Mouse (Mus musculus): ENCODE measurements around the gene 3425401B19Rik. TPM values are rescaled to one million over a fixed set of nuclear protein-coding genes. Genes with fewer than 3 reads are reported as not detected.

3425401B19Rik gene
- total and polyA plus RNA-seq, 3 experiments, result not detected

- no peak for TF ChIP-seq USF1 (IDR thresholded peaks at IDR 0.05; ENCODE audit: low read depth, low read length)
- no peak for TF ChIP-seq UBTF (IDR thresholded peaks at IDR 0.05; ENCODE audit: borderline replicate concordance, insufficient read depth, low read depth, low read length)
- TF ChIP-seq GATA1 (IDR thresholded peaks at IDR 0.05; ENCODE audit: low read depth, low read length), result no peak
- TF ChIP-seq MXI1 (IDR thresholded peaks at IDR 0.05; ENCODE audit: low read depth, low read length), result no peak
- no peak for TF ChIP-seq POLR2AphosphoS2 (IDR thresholded peaks at IDR 0.05; ENCODE audit: low read length)
- no peak for TF ChIP-seq TAL1 (IDR thresholded peaks at IDR 0.05; ENCODE audit: low read length)
- no peak for TF ChIP-seq NRF1 (IDR thresholded peaks at IDR 0.05; ENCODE audit: insufficient read depth, low read depth, low read length, poor library complexity, severe bottlenecking)
- TF ChIP-seq BHLHE40 (IDR thresholded peaks at IDR 0.05; ENCODE audit: borderline replicate concordance, low read depth, low read length), result no peak
Observed at GRCm38 (mm10) chr14:32609392-32609791, 75.7 kb downstream of the 3425401B19Rik start (continued).

Other genes starting within 250 kb of the 3425401B19Rik start
- not detected in 2 replicates for gene Slc18a3, start 220.4 kb downstream of the 3425401B19Rik start, total RNA-seq (2012; rRNA removed)
- gene Slc18a3, start 220.4 kb downstream of the 3425401B19Rik start, polyA plus RNA-seq (2012; ENCODE audit: insufficient read depth in 1 of 2, insufficient read length in 2 of 2, low read depth in 1 of 2, low replicate concordance in 2 of 2, missing spikeins in 1 of 2), result not detected
- not detected in 2 replicates for gene Chat, start 219.3 kb downstream of the 3425401B19Rik start, total RNA-seq (2012; rRNA removed)
- not detected for gene Chat, start 219.3 kb downstream of the 3425401B19Rik start, polyA plus RNA-seq (2012; ENCODE audit: insufficient read depth in 1 of 2, insufficient read length in 2 of 2, low read depth in 1 of 2, low replicate concordance in 2 of 2, missing spikeins in 1 of 2)
- 12.5 and 15.1 TPM in 2 replicates for gene Ercc6, start 171.8 kb downstream of the 3425401B19Rik start, total RNA-seq (2012; rRNA removed)
- gene Ercc6, start 171.8 kb downstream of the 3425401B19Rik start, polyA plus RNA-seq (2012; ENCODE audit: insufficient read depth in 1 of 2, insufficient read length in 2 of 2, low read depth in 1 of 2, low replicate concordance in 2 of 2, missing spikeins in 1 of 2), result 100 to 1,000 TPM in 1 of 2 experiments, 10 to 100 TPM in 1; 15.4 to 186 TPM
- gene Prrxl1, start 85.9 kb downstream of the 3425401B19Rik start, total RNA-seq (2012; rRNA removed), result not detected in 2 replicates
- gene Prrxl1, start 85.9 kb downstream of the 3425401B19Rik start, polyA plus RNA-seq (2012; ENCODE audit: insufficient read depth in 1 of 2, insufficient read length in 2 of 2, low read depth in 1 of 2, low replicate concordance in 2 of 2, missing spikeins in 1 of 2), result not detected
- gene Tmem273, start 100.7 kb upstream of the 3425401B19Rik start, total RNA-seq (2012; rRNA removed), result not detected in 2 replicates
- not detected for gene Tmem273, start 100.7 kb upstream of the 3425401B19Rik start, polyA plus RNA-seq (2012; ENCODE audit: insufficient read depth in 1 of 2, insufficient read length in 2 of 2, low read depth in 1 of 2, low replicate concordance in 2 of 2, missing spikeins in 1 of 2)
- not detected in 2 replicates for gene Fam170b, start 148.7 kb upstream of the 3425401B19Rik start, total RNA-seq (2012; rRNA removed)
- gene Fam170b, start 148.7 kb upstream of the 3425401B19Rik start, polyA plus RNA-seq (2012; ENCODE audit: insufficient read depth in 1 of 2, insufficient read length in 2 of 2, low read depth in 1 of 2, low replicate concordance in 2 of 2, missing spikeins in 1 of 2), result not detected
- not detected in 2 replicates for gene Vstm4, start 171.5 kb upstream of the 3425401B19Rik start, total RNA-seq (2012; rRNA removed)
- gene Vstm4, start 171.5 kb upstream of the 3425401B19Rik start, polyA plus RNA-seq (2012; ENCODE audit: insufficient read depth in 1 of 2, insufficient read length in 2 of 2, low read depth in 1 of 2, low replicate concordance in 2 of 2, missing spikeins in 1 of 2), result not detected

Data from MEL (cell line).